Mouse (Mus musculus) kidney, postnatal 10 days (tissue): ENCODE data around the gene Arhgap23.

Experiments used
- DNase-seq: peaks from one replicate; pipeline ENCODE4 v3.0.0; 2021; ENCODE audit warnings: mixed read lengths

The Arhgap23 gene

DNA sequence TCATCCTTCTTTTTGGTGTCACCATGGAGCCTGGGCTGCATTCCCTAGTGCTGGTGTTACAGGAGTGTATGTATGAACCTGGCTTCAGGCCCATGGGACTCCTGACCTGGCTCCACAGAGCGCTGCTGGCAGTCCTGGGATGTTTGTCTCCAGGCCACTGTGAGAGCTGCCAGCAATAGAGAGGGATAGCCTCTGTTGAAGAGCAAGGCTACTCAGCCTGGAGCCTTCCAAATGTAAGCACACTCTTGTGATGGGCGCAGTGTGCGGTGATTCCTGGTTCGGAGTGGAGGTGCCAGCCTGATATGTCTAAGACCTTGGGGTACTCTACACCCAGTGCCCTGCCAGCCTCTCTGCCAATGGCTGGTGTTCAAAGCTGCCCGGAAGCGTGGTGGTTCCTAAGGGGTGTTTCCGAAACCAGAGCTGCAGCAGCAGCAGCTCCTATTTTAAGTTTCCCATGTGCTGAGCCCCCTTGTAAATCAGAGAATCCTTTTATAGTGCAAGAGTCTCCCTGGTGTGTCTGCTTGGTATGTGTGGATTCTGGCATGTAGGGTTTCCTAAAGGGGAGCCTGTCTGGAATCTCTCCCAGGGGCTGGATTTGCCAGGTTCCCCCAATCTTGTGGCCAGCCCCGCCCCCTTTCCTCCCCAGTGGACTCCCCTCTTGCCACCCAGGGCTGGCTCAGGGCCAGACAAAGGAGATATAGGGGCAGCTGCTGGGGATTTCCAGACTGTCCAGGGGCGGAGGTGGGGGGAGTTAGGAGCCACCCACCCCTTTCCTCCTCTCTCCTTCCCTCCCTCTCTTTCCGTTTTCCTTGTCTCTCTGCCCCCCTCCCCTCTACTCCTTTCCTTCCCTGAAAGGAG lies 9.0 kb upstream of the Arhgap23 start:
- DNase-seq, result peak; percentile 71

- no peak for DNase-seq
Measured at GRCm38 (mm10) chr11:97407456-97407855, 7.9 kb upstream of the Arhgap23 start.

GRCm38 (mm10) chr11:97408171-97408570 lies 7.2 kb upstream of the Arhgap23 start:
- DNase-seq, result peak; percentile 91

DNA sequence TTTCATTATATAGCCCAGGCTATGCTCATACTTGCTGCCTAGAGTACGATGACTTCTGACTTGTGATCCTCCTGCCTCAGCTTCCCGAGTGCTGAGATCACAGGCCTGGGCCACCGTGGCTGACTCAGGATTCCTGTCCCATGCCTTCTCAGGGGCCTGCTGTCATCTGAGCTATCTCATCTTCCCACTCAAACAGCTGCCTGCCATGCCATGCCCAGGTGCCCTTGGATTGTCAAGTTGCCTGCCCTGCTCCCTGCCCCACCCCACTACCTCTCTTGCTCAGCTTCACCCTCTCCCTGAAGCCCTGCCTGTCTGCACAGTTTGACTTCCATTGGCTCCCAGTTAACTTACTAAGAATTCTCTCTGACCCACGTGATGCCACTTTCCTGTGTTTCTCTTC lies 4.4 kb upstream of the Arhgap23 start:
- DNase-seq, result no peak

- peak; percentile 69 for DNase-seq
Measured at GRCm38 (mm10) chr11:97412117-97412516, 3.2 kb upstream of the Arhgap23 start.

GRCm38 (mm10) chr11:97412808-97413347 lies 2.5 kb upstream of the Arhgap23 start:
- no peak for DNase-seq

GRCm38 (mm10) chr11:97415712-97416636 lies 641 bp downstream of the Arhgap23 start:
- DNase-seq, result peak; percentile 83

DNA sequence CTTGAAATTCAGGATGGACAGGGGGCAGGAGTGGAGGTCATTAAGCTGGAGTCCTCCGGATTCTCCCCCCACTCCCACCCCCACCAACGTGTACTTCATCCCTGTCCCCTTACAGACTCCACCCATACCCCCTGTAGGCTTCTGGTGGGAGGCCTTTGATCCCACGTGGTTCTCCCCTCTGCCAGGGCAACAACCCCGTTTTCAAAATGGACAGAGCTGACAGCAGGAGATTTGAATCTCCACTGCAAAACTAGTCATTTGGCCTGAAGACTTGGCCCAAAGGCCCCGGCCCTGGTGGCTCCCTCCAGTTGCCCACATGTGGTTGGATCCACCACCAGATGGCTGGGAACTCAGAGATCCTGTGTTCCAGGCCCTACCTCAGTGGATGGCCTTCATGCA lies 1.3 kb downstream of the Arhgap23 start:
- DNase-seq, result no peak

DNA sequence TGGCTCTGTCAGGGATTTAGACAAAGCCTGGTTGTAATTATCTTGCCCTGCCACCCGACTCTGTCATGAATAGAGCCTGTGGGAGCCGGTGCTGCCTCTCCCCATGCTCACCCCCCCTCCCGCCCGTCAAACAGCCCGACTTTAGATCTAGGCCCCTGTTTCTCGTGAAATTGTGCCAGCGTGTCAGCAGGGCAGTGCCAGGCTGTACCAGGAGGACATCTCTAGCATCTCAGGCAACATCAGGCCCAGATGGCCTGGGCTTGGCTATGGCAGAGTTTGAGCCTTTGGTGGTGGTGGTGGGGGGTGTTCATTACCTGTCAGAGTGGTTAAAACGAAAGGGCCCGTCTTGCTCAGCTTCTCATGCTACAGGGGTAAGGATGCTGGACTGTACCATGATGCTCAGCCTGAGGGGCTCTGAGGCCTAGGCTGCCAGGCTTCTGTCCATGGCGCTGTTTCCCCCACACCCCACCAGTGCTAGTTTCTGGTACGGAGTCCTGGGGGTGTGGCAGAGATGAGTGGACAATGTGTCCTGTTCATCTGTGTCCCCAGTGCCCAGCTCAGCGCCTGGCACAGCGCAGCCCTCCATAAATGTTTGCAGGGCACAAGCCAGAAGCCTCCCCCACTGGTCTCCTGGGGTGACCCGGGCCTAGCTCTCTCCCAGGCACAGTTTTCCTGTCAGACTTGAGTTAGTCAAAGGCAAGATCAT lies 3.7 kb downstream of the Arhgap23 start:
- DNase-seq, result no peak

GRCm38 (mm10) chr11:97419540-97419900 lies 4.2 kb downstream of the Arhgap23 start:
- DNase-seq, result no peak

GRCm38 (mm10) chr11:97422507-97422906 lies 7.2 kb downstream of the Arhgap23 start:
- no peak for DNase-seq

GRCm38 (mm10) chr11:97424092-97424692 lies 8.9 kb downstream of the Arhgap23 start:
- no peak for DNase-seq

DNA sequence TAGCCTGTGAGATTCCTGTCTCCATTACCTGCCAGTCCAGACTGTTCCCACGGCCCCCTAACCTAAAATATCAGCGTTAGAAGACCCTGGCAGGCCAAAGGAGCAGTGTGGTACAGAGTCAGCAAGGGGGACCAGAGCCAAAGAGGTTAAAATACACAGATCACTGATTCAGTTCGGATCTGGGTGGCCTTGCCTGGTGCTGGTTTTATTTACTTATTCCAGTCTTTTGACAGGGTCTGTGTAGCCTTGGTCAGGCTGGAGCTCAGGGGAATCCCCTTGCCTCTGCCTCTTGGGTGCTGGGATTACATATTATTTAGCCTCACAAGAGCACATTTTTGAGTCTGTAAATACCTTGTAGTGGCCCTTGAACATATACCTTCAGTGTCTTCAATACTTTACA lies 9.5 kb downstream of the Arhgap23 start:
- no peak for DNase-seq

- peak; percentile 86 for DNase-seq
Measured at GRCm38 (mm10) chr11:97427794-97428725, 12.7 kb downstream of the Arhgap23 start.

- DNase-seq, result no peak
Measured at GRCm38 (mm10) chr11:97428726-97429077, 13.4 kb downstream of the Arhgap23 start.

GRCm38 (mm10) chr11:97429615-97430014 lies 14.3 kb downstream of the Arhgap23 start:
- DNase-seq, result no peak

- peak; percentile 77 for DNase-seq
Measured at GRCm38 (mm10) chr11:97432015-97432414, 16.7 kb downstream of the Arhgap23 start.

DNA sequence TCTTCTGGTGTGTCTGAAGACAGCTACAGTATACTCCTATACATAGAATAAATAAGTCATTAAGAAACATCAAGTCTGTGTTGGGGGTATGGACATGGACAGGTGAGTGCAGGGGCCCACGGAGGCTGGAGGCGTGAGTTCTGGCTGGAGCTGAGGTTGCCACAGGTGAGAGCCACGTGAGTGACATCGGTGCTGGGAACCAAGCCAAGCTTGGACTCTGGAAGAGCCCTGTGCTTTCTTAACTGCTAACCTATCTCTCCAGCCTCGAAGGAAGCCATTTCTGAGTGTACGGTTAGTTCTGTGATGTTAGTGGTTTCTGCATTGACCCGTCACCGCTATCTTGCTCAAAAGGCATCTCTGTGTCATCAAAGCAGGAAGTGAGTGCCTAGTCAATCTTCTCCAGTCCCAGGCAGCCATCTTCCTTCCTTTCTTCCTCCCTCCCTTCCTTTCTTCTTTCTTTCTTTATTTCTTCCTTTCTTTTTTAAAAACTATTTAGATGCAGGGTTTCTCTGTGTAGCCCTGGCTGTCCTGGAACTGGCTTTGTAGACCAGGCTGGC lies 17.7 kb downstream of the Arhgap23 start:
- no peak for DNase-seq

- no peak for DNase-seq
Measured at GRCm38 (mm10) chr11:97434121-97434520, 18.8 kb downstream of the Arhgap23 start.

DNA sequence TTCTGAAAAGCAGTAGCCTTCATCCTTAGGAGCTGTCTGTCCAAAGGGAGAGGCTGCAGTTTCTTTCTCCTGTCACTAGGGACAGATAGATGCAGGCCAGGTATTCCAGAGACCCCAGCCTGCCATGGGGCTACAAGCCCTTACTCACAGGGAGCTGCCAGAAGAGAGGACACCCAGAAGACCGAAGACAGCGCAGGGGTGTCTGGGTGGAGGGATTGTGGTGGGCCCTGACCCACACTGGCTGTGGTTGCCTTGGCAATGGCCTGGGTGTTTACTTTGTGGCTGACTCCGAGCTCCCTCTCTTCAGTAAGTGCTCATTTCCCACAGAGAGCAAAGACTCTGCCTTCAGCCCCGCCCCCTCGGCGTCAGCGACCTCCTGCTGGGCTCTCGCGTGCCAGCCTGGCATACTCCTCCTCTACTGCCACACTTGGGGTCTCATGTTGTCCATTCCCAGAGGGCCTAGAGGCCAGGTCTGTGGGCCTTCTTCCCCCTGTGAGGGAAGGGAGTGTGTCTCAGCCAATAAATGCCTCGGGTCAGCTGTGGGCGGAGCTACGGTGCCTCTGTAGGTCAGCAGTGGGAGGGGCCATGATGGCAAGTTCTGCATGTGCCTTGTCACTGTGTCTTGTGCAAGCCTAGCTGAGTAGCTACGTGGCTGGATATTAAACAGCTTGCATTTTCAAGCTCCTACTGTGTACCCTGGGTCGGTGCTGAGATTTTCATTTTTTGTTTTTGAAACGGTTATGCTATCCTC lies 19.5 kb downstream of the Arhgap23 start:
- peak; percentile 89 for DNase-seq
